Mouse (Mus musculus): ENCODE results near the gene Gan.

Gan gene

DNA sequence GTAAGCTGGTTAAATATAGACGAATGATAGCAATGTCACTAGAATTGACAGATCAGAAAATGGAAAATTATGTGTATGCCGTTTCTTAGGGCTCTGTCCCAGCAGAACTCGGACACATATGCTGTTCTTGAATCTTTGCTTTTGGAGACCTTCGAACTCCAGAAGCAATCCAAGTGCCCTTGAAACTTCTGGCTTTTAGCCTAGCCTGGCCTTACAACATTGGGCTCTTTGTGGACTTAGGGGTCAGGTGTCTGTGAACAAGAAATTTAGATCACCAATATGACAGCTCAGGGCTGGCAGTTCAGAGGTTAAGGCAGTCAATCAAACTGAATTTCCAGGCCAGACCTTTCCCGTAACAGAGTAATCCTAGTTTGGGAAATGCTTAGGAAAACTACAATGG lies 1.1 kb downstream of the Gan start:
- no peak for DNase-seq

GRCm38 (mm10) chr8:117164912-117165311 lies 7.0 kb downstream of the Gan start:
- DNase-seq = no peak

DNA sequence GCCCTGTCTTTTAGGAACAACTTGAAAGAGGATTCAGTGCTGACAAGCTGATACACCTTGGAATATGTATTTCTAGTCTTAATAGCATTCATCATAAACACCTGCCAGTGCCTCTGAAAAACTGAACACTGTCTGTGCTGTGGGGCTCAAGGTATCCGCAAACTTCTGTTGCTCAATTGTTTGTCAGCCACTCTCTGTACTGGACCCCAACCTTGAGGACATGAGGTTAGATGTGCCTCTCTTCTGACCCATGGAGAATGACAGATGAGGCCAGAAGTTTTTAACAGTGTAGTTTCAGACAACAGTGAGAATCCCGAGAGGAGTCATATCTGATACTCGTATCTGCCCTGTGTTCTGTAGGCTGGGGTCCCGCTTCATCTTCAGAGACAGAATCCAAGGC lies 7.6 kb downstream of the Gan start:
- DNase-seq = no peak

DNA sequence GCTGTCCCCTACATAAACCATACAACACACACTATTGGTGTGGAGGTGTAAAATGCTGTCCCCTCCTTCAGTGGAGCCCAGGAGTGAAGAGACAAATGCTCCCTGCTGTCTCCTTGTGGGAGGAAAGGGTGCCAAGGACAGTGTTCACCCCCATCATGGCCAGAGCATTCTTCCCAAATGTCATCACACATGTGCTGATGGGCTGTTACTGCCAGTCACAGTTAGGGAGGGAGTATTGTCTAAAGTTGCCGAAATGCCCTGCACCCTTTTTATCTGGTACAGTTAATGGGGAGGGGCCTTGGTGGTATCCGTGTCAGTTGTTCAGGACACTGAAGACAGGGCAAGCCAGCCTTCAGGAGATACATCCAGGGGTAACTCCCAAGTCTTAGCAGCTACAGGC lies 8.6 kb downstream of the Gan start:
- no peak for DNase-seq

- peak; percentile 79 for DNase-seq
Measured at GRCm38 (mm10) chr8:117167243-117167883, 9.4 kb downstream of the Gan start.

- no peak for DNase-seq
Measured at GRCm38 (mm10) chr8:117168378-117168777, 10.4 kb downstream of the Gan start.

DNA sequence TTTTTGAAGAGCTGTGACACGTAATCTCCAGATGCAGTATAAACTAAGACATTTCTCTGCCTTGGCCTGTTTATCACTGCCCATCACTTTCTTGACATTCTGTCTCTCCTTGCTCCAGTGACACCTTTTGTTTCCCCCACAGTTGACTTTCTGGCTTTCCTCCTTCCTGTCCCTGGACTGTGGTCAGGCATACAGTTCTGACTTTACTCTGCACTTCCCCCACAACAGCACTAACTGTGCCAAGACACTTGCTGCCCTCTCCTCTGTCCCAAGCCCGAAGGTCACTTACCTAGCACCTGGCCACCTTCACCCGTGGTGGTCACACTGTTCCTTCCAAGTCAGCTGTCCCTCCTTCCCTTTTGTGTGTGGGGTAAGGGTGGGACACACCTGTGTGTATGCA lies 13.9 kb downstream of the Gan start:
- no peak for DNase-seq

- DNase-seq = peak; percentile 69
Measured at GRCm38 (mm10) chr8:117172904-117173303, 15.0 kb downstream of the Gan start.

DNA sequence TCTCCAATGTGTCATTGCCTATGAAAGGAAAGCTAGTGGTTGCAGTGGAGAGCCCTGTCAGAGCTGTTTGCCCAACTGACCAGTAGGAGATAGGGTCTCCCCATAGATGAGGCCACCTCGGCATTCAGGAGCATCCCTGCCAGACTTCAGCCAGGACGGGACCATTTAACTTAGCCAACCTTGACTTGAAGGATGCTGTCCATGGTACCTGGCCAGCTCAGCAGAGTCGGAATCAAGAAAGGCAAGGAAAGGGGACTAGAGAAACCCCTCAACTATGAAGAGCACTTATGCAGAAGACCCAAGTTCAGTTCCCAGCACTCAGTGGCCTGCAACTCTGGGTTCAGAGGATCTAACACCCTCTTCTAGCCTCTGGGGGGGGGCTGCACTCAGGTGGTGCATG lies 15.8 kb downstream of the Gan start:
- no peak for DNase-seq

DNA sequence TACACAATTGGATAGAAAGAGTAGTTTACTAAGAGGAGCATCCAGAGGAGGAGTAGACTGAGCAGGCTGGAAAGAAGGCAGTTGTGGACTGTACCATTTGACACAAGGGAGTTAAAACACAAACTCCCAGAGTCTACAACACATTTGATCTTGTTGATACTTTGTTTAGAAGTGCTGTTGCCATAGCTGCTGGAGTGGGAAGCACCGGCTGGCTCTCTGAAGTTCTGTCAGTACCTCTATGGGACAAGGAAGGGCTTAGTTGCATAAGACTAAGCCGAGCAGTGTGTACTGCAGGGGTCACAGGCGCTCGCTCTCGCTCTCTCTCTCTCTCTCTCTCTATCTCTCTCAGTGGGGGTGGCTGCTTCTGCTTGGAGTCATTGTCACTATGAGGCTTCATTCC lies 16.6 kb downstream of the Gan start:
- DNase-seq = peak; percentile 58

DNA sequence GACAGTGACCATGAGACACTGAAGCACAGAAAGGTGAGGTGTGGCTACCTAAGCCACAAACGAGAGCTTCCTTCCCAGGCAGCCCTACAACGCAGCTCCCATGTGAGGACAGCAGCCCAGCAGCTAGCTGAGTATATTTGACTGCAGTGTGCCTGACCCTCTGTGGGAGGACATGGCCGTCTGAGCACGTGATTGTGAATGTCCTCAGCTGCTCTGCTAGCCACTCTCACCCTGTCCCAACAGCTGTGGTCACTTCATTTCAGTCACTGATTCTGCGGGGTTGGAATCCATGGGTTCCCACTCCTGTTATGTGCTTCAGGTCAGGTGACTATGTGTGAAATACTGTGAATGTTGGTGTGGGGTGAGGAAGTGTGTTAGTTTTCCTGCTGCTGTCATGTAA lies 18.4 kb downstream of the Gan start:
- no peak for DNase-seq

GRCm38 (mm10) chr8:117177236-117177635 lies 19.3 kb downstream of the Gan start:
- DNase-seq = peak; percentile 56

DNA sequence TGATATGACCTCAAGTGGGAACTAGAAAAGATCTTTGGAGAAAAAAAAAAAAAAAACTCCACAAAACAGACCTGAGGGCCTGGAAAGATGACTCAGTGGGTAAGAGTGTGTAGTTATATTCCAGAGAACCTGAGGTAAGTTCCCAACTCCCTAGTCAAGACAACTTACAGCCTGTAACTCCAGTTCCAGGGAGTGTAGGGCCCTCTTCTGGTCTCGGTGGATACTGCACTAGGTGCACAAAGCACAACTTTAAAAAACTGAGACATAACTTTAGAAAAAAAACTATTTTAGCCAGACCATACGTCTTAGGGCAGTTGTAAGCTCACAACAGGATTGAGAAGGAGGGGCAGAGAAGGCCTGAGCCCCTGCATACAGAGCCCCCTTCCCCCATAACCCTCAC lies 20.1 kb downstream of the Gan start:
- no peak for DNase-seq

- no peak for DNase-seq
Measured at GRCm38 (mm10) chr8:117178676-117179075, 20.7 kb downstream of the Gan start.

DNA sequence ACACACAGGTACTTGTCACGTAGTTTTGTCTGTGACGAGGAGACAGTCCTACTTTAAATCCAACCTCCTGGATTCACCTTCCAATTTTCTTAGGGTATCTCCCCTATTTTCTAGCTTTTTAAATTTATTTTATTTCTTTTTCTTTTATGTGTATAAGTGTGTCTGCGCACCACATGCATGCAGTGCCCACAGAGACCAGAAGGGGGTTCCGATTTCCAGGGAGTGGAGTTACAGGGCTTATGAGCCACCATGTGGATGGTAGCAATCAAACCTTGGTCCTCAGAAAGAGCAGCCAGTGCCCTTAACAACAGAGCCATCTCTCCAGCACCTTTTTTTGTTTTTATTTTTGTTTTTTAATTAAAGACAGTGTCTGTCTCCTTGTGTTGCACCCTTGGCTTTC lies 24.8 kb downstream of the Gan start:
- DNase-seq = no peak

DNA sequence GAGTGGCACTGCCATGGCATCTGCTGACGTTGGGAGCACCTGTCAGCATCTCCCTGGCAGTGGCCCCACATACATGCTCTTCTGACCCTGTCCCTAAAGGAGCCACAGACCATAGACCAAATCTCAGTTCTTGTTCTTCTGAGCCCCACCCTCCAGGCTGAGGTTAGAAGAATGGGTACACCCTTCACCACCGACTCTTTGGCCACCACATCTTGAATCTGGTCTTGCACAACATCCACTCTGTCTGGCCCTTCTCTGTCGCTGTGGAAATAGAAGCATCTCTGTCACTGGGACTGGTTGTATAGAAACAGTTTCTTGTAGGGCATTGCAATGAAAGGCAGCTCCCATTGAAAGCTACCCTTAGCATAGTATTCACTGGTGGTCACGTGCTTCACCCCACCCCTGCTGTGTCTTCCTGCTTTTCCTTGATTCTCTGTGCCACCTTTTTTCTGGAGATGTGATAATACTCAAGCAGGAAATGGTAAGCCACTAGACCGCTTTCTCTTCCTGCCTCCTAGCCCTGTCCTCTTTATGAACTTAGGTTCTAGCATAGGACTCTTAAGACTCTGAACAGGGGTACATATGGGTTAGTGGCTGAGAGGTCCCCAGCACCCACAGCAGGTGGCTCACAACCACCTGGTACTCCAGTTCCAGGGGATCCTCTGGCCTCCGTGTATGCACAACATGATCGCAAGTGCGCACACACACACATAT lies 25.9 kb downstream of the Gan start:
- no peak for DNase-seq

DNA sequence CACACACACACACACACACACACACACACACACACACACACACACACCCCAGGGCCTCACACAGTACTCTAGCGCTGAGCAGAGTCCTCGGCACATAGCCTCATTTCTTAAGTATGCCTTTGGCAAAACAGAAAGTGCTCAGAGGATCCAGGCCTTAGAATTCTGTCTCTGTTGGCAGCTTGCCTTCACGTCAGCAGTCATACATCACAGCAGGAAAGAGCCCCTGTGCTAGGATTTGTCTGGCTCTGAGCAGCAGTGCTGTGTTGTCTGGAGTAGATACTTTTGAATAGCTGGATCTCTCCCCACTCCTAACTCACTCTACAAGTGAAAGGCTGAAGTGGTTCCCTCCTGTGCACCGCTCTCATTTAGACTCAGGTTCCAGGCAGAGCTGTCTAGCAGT lies 36.4 kb downstream of the Gan start:
- DNase-seq = peak; percentile 55

DNA sequence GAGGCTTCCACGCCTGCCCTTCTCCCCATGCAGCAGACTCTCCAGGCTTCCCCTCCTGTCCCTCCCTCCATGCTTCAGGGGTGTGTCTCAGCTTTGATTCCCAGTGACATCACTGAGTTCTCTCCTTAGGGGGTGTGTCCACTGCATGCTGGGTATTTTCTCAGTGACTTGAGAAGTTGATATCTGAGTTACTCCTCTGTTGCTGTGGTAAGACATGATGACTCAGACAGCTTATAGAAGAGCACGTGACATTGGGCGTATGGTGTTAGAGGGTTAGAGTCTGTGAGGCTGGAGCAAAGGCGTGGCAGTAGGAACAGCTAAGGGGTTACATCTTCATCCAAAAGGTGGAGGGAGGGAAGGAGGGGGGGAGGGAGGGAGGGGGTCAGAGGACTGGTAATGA lies 38.7 kb downstream of the Gan start:
- no peak for DNase-seq

DNA sequence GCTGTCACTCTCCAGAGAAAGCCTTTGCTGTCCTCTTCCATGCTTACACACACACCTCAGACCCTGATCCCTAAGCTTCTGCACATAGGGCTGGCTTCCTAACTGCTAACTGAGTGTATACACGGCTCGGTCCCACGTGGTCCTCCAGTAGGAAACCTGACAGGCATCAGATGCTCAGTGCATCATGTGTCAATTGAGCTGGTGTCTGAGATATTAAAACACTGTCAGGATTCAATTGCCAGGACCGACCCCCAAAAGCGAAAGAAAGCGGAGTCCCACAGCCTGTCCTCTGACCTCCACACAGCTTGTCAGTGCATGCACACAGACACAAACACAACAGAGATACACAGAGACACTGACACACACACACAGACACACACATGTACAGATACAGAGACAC lies 39.6 kb downstream of the Gan start:
- DNase-seq = no peak

DNA sequence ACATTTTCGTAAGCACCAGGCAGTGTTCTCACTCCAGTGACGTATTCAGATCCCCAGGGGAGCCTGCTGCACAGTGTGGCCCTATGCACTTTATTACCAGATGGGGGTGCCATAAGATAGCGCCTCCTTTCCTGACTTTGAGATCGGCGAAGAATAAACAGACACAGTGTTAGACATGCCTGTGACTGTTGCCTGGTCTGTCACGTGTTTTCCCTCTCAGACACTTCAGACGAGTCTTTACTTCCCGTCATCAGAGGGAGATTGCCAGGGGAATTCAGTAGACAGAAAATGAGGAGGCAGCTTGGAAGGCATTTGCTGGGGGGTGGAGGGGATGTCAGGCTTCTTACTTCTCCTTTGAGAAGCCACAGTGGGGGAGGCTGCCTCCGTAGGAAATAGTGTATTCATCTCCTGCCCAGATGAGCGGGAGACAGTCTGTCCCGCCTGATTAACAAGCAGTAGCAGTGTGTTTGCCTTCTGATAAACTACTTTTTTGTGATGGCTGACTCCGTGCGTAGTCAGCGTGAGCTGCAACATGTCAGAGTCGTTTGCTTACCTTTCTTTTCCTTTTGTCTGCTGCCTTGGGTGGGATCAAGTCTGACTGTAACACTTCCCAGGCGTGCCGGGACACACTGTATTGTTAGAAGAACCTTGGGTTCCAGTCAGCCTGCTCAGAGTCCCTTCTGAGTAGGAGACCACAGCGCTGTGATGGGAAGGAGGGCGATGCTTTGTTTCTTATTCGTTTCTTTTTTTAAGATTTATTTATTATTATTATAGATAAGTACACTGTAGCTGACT lies 40.4 kb downstream of the Gan start:
- peak; percentile 91 for DNase-seq

- peak; percentile 78 for DNase-seq
Measured at GRCm38 (mm10) chr8:117199658-117200057, 41.7 kb downstream of the Gan start.

GRCm38 (mm10) chr8:117200346-117200745 lies 42.4 kb downstream of the Gan start:
- DNase-seq = no peak

GRCm38 (mm10) chr8:117200803-117201202 lies 42.9 kb downstream of the Gan start:
- peak; percentile 57 for DNase-seq

Data from lung, postnatal 36 days (tissue).